Mouse (Mus musculus): ENCODE measurements around the gene Fcho2.

DNA sequence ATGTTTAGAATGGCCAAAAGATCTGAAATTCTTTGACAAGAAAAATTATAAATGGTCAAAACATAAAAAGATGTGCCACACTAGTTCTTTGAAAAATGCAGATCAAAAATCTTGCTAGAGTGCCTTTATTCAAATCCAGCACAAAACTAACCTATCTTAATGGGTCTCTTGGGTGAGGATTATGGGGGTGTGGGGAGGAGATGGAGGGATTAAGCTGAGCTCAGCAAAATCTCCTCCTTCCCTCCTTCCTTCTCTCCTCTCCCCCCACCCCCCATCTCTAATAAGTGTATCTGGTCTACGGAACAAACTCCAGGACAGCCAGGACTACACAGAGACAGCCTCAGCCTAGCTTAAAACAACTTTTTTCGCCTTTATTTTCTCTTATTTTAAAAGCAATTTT, 43.8 kb downstream of the Fcho2 start:
- TF ChIP-seq POLR2A (IDR thresholded peaks at IDR 0.05; ENCODE audit: control insufficient read depth in 1 of 2, insufficient read depth in 1 of 2, low read depth in 1 of 2, low read length in 2 of 2, poor library complexity in 1 of 2) (no peak), ZNF384 (IDR thresholded peaks at IDR 0.05; ENCODE audit: low read depth, low read length) (no peak), USF1 (IDR thresholded peaks at IDR 0.05; ENCODE audit: low read depth, low read length) (no peak), EP300 (IDR thresholded peaks at IDR 0.05; ENCODE audit: low read depth in 1 of 2, low read length in 2 of 2) (no peak)
